ENCODE assay signal across 8 mouse cellular contexts in genomic region chr6:72319019-72319418, GRCm38 (mm10). TPM values are rescaled to one million over a fixed set of nuclear protein-coding genes. Genes with fewer than 3 reads are reported as not detected.
DNase-seq lines count a peak whose midpoint lies in the region; TF ChIP-seq lines count a peak whose summit lies in the region.

No protein-coding gene starts in this region.

- no peak overlapping the region for H3K4me3 ChIP-seq in heart, adult 2 months
- H3K4me3 ChIP-seq in left cerebral cortex, adult 2 months = no peak overlapping the region

- no peak overlapping the region for H3K9ac ChIP-seq in heart, adult 2 months (ENCODE audit: low read depth, low read length)

- DNase-seq in heart, adult 2 months = peak; percentile 50 to 55
- no peak for DNase-seq in heart, postnatal 25 days (ENCODE audit: low spot score)
- peak; percentile 57 for DNase-seq in urinary bladder, postnatal 14 days (ENCODE audit: low spot score)
- no peak for DNase-seq in urinary bladder, adult 2 months (ENCODE audit: low spot score)
- peak; percentile 52 to 68 for DNase-seq in frontal cortex, postnatal 36 days (ENCODE audit: low spot score in 2 of 2)
- peak; percentile 47 to 58 for DNase-seq in left cerebral cortex, adult 2 months (ENCODE audit: extremely low spot score in 1 of 2, low spot score in 2 of 2)
- DNase-seq in right cerebral cortex, postnatal 14 days = peak; percentile 65
- no peak for DNase-seq in natural killer cell, adult 2 months (ENCODE audit: low spot score in 2 of 2)

- WGBS in heart, adult 2 months = 50% methylated on average over 11 of the region's 11 CpGs

- TF ChIP-seq EP300 in heart, adult 2 months (IDR thresholded peaks at IDR 0.05; ENCODE audit: insufficient read depth, low read depth, low read length) = peak; percentile 36; the same call in 1 of the 2 replicates

- H3K27ac ChIP-seq in heart, adult 2 months = peak overlapping the region; percentile 42
- H3K27ac ChIP-seq in left cerebral cortex, adult 2 months = peak overlapping the region; percentile 42; the same call in 1 of the 2 replicates

- peak; percentile 76 for TF ChIP-seq CTCF in heart, adult 2 months (IDR thresholded peaks at IDR 0.05)
- TF ChIP-seq CTCF in left cerebral cortex, adult 2 months (IDR thresholded peaks at IDR 0.05) = peak; percentile 61

- intact Hi-C loops in heart, adult 2 months (cut with DNase I) = loop anchor here (2.0 kb wide), 2 partner anchors 34 to 134 kb away; no protein-coding TSS in a partner anchor
- intact Hi-C loops in heart, postnatal 25 days (cut with DNase I) = loop anchor here (2.0 kb wide), 1 partner anchor 136 kb away; no protein-coding TSS in a partner anchor
- intact Hi-C loops in left cerebral cortex, adult 2 months (cut with DNase I) = no loop called here

- H3K79me2 ChIP-seq in heart, adult 2 months (replicated peaks; ENCODE audit: control insufficient read depth, insufficient read depth, low read length) = no peaks in the 10 kb centered on the region

- peaks cover 1% of the 10 kb centered on the region for H3K4me1 ChIP-seq in heart, adult 2 months (ENCODE audit: control insufficient read depth, insufficient read depth, low read length)

- no peak for TF ChIP-seq POLR2A in heart, adult 2 months (IDR thresholded peaks at IDR 0.05; ENCODE audit: insufficient read depth, low read depth, low read length)

- H3K36me3 ChIP-seq in heart, adult 2 months (ENCODE audit: control insufficient read depth, insufficient read depth, low read length) = no peaks in the 10 kb centered on the region

- no peaks in the 10 kb centered on the region for H3K27me3 ChIP-seq in heart, adult 2 months (ENCODE audit: control insufficient read depth, insufficient read depth, low read length)

RNA-seq across cellular contexts. Expression of gene Sftpb, which starts 14.6 kb away (rescaled TPM):
- total RNA-seq in heart, adult 2 months (2021) = not detected
- polyA plus RNA-seq in heart, adult 2 months (2012; rRNA removed) = 9.1 TPM in 1 of 2 replicates, not detected in the other
- under 1 TPM in 1 of 2 experiments, not detected in 1; 0.45 TPM for total RNA-seq in heart, postnatal 25 days (2021)
- polyA plus RNA-seq in urinary bladder, adult 2 months (2012; rRNA removed) = not detected in 2 replicates
- total RNA-seq in left cerebral cortex, adult 2 months (2021) = not detected

RNA-seq across cellular contexts. Expression of gene Usp39, which starts 26.0 kb away (rescaled TPM):
- 10 to 100 TPM; 14.9 to 17.7 TPM for total RNA-seq in heart, adult 2 months (2021)
- polyA plus RNA-seq in heart, adult 2 months (2012; rRNA removed) = 11.4 and 19.0 TPM in 2 replicates
- total RNA-seq in heart, postnatal 25 days (2021) = 10 to 100 TPM; 15.7 to 16.6 TPM
- 23.6 and 24.0 TPM in 2 replicates for polyA plus RNA-seq in urinary bladder, adult 2 months (2012; rRNA removed)
- total RNA-seq in left cerebral cortex, adult 2 months (2021) = 10 to 100 TPM; 31.8 to 35.5 TPM

RNA-seq across cellular contexts. Expression of gene 0610030E20Rik, which starts 28.1 kb away (rescaled TPM):
- 1 to 10 TPM; 8.2 to 9.1 TPM for total RNA-seq in heart, adult 2 months (2021)
- polyA plus RNA-seq in heart, adult 2 months (2012; rRNA removed) = 8.7 and 13.6 TPM in 2 replicates
- total RNA-seq in heart, postnatal 25 days (2021) = 10 to 100 TPM in 1 of 2 experiments, 1 to 10 TPM in 1; 9.4 to 10.1 TPM
- polyA plus RNA-seq in urinary bladder, adult 2 months (2012; rRNA removed) = 28.1 and 37.6 TPM in 2 replicates
- 10 to 100 TPM; 17.3 to 17.7 TPM for total RNA-seq in left cerebral cortex, adult 2 months (2021)

RNA-seq across cellular contexts. Expression of gene Tmem150a, which starts 36.2 kb away (rescaled TPM):
- total RNA-seq in heart, adult 2 months (2021) = 10 to 100 TPM; 22.7 to 22.8 TPM
- polyA plus RNA-seq in heart, adult 2 months (2012; rRNA removed) = 79.2 and 86.9 TPM in 2 replicates
- 10 to 100 TPM; 18.0 to 21.1 TPM for total RNA-seq in heart, postnatal 25 days (2021)
- 26.6 and 27.0 TPM in 2 replicates for polyA plus RNA-seq in urinary bladder, adult 2 months (2012; rRNA removed)
- 1 to 10 TPM; 8.0 to 9.7 TPM for total RNA-seq in left cerebral cortex, adult 2 months (2021)

RNA-seq across cellular contexts. Expression of gene Rnf181, which starts 47.7 kb away (rescaled TPM):
- 10 to 100 TPM; 36.0 to 40.7 TPM for total RNA-seq in heart, adult 2 months (2021)
- polyA plus RNA-seq in heart, adult 2 months (2012; rRNA removed) = 44.0 and 56.6 TPM in 2 replicates
- 10 to 100 TPM; 33.9 to 41.2 TPM for total RNA-seq in heart, postnatal 25 days (2021)
- 88.8 and 100 TPM in 2 replicates for polyA plus RNA-seq in urinary bladder, adult 2 months (2012; rRNA removed)
- 10 to 100 TPM; 75.7 to 75.9 TPM for total RNA-seq in left cerebral cortex, adult 2 months (2021)

Comparison
In these comparisons a context has a peak if more than half of its experiments do, and no peak if none do; other contexts are left out.
1. DNase-seq: peak in heart, adult 2 months (2 of 2), urinary bladder, postnatal 14 days (single experiment), frontal cortex, postnatal 36 days (2 of 2), left cerebral cortex, adult 2 months (2 of 2) and right cerebral cortex, postnatal 14 days (single experiment); none in heart, postnatal 25 days (single experiment), urinary bladder, adult 2 months (single experiment) and natural killer cell, adult 2 months (0 of 2).